Mouse (Mus musculus): ENCODE results near the gene Miox. TPM values are rescaled to one million over a fixed set of nuclear protein-coding genes. Genes with fewer than 3 reads are reported as not detected.

The Miox gene
- polyA plus RNA-seq, 1 experiment from 2014 or later: not detected

- Histone ChIP-seq H3K4me1 (replicated peaks; ENCODE audit: control insufficient read depth, insufficient read depth) (peaks cover 2% of the 10 kb centered on the region; the same call in 1 of the 2 replicates), H3K9ac (ENCODE audit: low read length) (0 out of 2 replicates have a peak overlapping the region, but pooled peaks have one; percentile 13), H3K27me3 (ENCODE audit: control insufficient read depth, insufficient read depth, low read length) (no peaks in the 10 kb centered on the region), H3K4me2 (replicated peaks; ENCODE audit: low read depth) (no peak overlapping the region), H3K27ac (replicated peaks) (no peak overlapping the region), H3K36me3 (ENCODE audit: control insufficient read depth, insufficient read depth, low read length) (peaks cover 16% of the 10 kb centered on the region), H3K9me3 (ENCODE audit: control insufficient read depth, low read length) (no peaks in the 10 kb centered on the region), H3K4me3 (ENCODE audit: low read depth, low read length) (no peak overlapping the region)
- ATAC-seq (ENCODE audit: low FRiP score, low TSS enrichment): no peak
- WGBS: 31% methylated on average over 6 of the region's 6 CpGs
- TF ChIP-seq EP300 (optimal IDR thresholded peaks at IDR 0.05) (no peak), CTCF (IDR thresholded peaks at IDR 0.05; ENCODE audit: low read depth) (no peak)
- DNase-seq (ENCODE audit: low spot score): no peak
Observed at GRCm38 (mm10) chr15:89309962-89310498, 24.2 kb upstream of the Miox start.

- DNase-seq (ENCODE audit: low spot score) (no peak), ATAC-seq (ENCODE audit: low FRiP score, low TSS enrichment) (no peak)
- Histone ChIP-seq H3K4me1 (replicated peaks; ENCODE audit: control insufficient read depth, insufficient read depth) (peaks cover 2% of the 10 kb centered on the region; the same call in 1 of the 2 replicates), H3K4me2 (replicated peaks; ENCODE audit: low read depth) (peak overlapping the region; percentile 89), H3K36me3 (ENCODE audit: control insufficient read depth, insufficient read depth, low read length) (no peaks in the 10 kb centered on the region), H3K9me3 (ENCODE audit: control insufficient read depth, low read length) (no peaks in the 10 kb centered on the region), H3K9ac (ENCODE audit: low read length) (no peak overlapping the region), H3K27ac (replicated peaks) (no peak overlapping the region), H3K4me3 (ENCODE audit: low read depth, low read length) (no peak overlapping the region), H3K27me3 (ENCODE audit: control insufficient read depth, insufficient read depth, low read length) (no peaks in the 10 kb centered on the region)
- TF ChIP-seq CTCF (IDR thresholded peaks at IDR 0.05; ENCODE audit: low read depth): no peak
- TF ChIP-seq EP300 (optimal IDR thresholded peaks at IDR 0.05): no peak
- 69% methylated on average over 4 of the region's 4 CpGs for WGBS
Observed at GRCm38 (mm10) chr15:89313359-89313758, 20.8 kb upstream of the Miox start.

GRCm38 (mm10) chr15:89314107-89314506, 20.1 kb upstream of the Miox start:
- H3K9me3 ChIP-seq (ENCODE audit: control insufficient read depth, low read length): no peaks in the 10 kb centered on the region
- peaks cover 2% of the 10 kb centered on the region; the same call in 1 of the 2 replicates for H3K4me1 ChIP-seq (replicated peaks; ENCODE audit: control insufficient read depth, insufficient read depth)
- no peaks in the 10 kb centered on the region for H3K36me3 ChIP-seq (ENCODE audit: control insufficient read depth, insufficient read depth, low read length)
- H3K9ac ChIP-seq (ENCODE audit: low read length): peak overlapping the region; percentile 93
- 32% methylated on average over 3 of the region's 3 CpGs for WGBS
- H3K4me3 ChIP-seq (ENCODE audit: low read depth, low read length): peak overlapping the region; percentile 98
- ATAC-seq (ENCODE audit: low FRiP score, low TSS enrichment): 0 out of 2 replicates have a peak, but pooled peaks have one; percentile 1
- no peak for TF ChIP-seq CTCF (IDR thresholded peaks at IDR 0.05; ENCODE audit: low read depth)
- TF ChIP-seq EP300 (optimal IDR thresholded peaks at IDR 0.05): no peak
- H3K27me3 ChIP-seq (ENCODE audit: control insufficient read depth, insufficient read depth, low read length): no peaks in the 10 kb centered on the region
- H3K27ac ChIP-seq (replicated peaks): no peak overlapping the region
- no peak for DNase-seq (ENCODE audit: low spot score)
- peak overlapping the region; percentile 89 for H3K4me2 ChIP-seq (replicated peaks; ENCODE audit: low read depth)

DNA sequence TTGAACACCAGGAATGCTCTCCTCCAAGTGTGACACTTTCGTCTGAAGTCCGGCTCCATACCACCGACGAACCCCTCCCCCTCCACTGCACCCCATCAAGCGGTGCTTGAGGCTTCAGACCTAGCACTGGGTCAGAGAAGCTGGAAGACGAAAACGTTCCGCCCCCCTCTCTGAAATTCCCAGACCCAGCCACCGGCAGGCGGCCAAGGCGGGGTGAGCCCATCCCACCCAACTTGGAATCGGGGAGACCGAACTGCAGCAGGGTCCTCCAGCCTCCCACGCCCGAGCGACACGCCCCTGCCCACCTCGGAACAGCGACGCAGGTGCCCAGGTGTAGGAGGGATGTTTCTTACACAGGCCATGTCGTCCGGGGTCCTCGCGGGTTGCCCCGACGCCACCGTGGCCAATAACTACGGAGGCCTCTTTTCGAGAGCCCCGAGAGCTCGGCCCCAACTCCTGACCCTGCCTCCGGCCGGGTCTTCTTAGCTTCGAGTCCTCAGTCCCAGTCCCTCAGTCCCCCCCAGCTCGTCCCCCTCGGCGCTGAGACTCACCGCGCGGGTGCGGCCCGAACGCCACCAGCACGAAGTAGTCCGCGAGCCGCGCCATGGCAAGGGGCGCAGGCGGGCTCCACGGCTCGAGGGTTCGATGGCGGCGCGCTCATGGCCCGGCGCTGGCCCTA, 19.5 kb upstream of the Miox start:
- Histone ChIP-seq H3K4me3 (ENCODE audit: low read depth, low read length) (peak overlapping the region; percentile 98), H3K27ac (replicated peaks) (peak overlapping the region; percentile 67), H3K9ac (ENCODE audit: low read length) (peak overlapping the region; percentile 93), H3K36me3 (ENCODE audit: control insufficient read depth, insufficient read depth, low read length) (no peaks in the 10 kb centered on the region), H3K9me3 (ENCODE audit: control insufficient read depth, low read length) (no peaks in the 10 kb centered on the region), H3K4me2 (replicated peaks; ENCODE audit: low read depth) (peak overlapping the region; percentile 89), H3K27me3 (ENCODE audit: control insufficient read depth, insufficient read depth, low read length) (no peaks in the 10 kb centered on the region), H3K4me1 (replicated peaks; ENCODE audit: control insufficient read depth, insufficient read depth) (peaks cover 2% of the 10 kb centered on the region; the same call in 1 of the 2 replicates)
- TF ChIP-seq CTCF (IDR thresholded peaks at IDR 0.05; ENCODE audit: low read depth) (peak; percentile 45), EP300 (optimal IDR thresholded peaks at IDR 0.05) (no peak)
- WGBS: under 1% methylated on average over 55 of the region's 58 CpGs
- ATAC-seq (ENCODE audit: low FRiP score, low TSS enrichment) (peak; percentile 6), DNase-seq (ENCODE audit: low spot score) (peak; percentile 55)

GRCm38 (mm10) chr15:89315190-89315731, 18.9 kb upstream of the Miox start, which contains the start of gene Sbf1:
Gene Sbf1 (minus strand): TSS chr15:89315311.
- Histone ChIP-seq H3K27ac (replicated peaks) (peak within 1 kb of the TSS; percentile 67), H3K9me3 (ENCODE audit: control insufficient read depth, low read length) (no peaks in the 10 kb centered on the region), H3K4me1 (replicated peaks; ENCODE audit: control insufficient read depth, insufficient read depth) (peaks cover 2% of the 10 kb centered on the region; the same call in 1 of the 2 replicates), H3K4me3 (ENCODE audit: low read depth, low read length) (peak within 1 kb of the TSS; percentile 98), H3K4me2 (replicated peaks; ENCODE audit: low read depth) (peak within 1 kb of the TSS; percentile 89), H3K36me3 (ENCODE audit: control insufficient read depth, insufficient read depth, low read length) (no peaks in the 10 kb centered on the region), H3K27me3 (ENCODE audit: control insufficient read depth, insufficient read depth, low read length) (no peaks in the 10 kb centered on the region), H3K9ac (ENCODE audit: low read length) (peak within 1 kb of the TSS; percentile 93)
- peak; percentile 99 for ATAC-seq (ENCODE audit: low FRiP score, low TSS enrichment)
- peak; percentile 99 for DNase-seq (ENCODE audit: low spot score)
- 1% methylated on average over 37 of the region's 37 CpGs for WGBS
- TF ChIP-seq EP300 (optimal IDR thresholded peaks at IDR 0.05) (no peak), CTCF (IDR thresholded peaks at IDR 0.05; ENCODE audit: low read depth) (0 out of 2 replicates have a peak, but pooled peaks have one; percentile 0)
